Mouse (Mus musculus) neural tube, embryonic 10.5 days (tissue): Measurements from ENCODE around the gene Gcnt1.

Experiments used
- DNase-seq: peaks from one replicate; pipeline ENCODE4 v3.0.0-alpha.2; 2017; ENCODE audit warnings: low spot score; ENCODE audit errors: extremely low spot score

Gcnt1 gene

GRCm38 (mm10) chr19:17372701-17373100 is at the start of gene Gcnt1:
TSS of gene Gcnt1 (minus strand) at chr19:17372844.
- no peak for DNase-seq

- no peak for DNase-seq
These were observed 45.2 kb upstream of the Gcnt1 start for GRCm38 (mm10) chr19:17417855-17418254.

DNA sequence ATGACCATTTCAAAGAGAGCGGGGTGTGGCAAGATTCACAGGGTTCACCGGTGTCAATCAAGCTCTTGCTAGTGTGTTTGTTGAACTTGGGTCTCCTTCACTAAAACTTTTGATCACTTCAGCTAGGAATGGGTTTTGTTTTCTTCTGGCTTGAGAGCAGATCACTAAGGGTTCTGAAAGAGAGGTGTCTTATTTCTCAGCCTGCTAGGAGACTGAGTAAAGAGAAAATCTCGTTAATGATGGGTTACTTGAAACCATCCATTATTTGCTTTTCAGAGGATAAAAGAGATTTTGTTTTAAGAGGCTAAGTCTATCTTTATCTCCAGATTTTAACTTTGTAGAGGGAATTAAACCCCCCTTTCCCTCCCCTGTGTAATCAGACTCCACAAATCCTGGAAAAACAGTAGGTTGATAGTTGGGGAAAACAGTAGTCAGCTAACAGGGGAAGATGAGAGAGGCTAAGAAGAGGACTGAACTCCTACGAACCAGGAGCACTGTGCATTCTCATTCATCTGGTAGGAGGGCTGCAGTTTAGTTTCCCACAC is 40.3 kb upstream of the Gcnt1 start:
- DNase-seq = no peak

DNA sequence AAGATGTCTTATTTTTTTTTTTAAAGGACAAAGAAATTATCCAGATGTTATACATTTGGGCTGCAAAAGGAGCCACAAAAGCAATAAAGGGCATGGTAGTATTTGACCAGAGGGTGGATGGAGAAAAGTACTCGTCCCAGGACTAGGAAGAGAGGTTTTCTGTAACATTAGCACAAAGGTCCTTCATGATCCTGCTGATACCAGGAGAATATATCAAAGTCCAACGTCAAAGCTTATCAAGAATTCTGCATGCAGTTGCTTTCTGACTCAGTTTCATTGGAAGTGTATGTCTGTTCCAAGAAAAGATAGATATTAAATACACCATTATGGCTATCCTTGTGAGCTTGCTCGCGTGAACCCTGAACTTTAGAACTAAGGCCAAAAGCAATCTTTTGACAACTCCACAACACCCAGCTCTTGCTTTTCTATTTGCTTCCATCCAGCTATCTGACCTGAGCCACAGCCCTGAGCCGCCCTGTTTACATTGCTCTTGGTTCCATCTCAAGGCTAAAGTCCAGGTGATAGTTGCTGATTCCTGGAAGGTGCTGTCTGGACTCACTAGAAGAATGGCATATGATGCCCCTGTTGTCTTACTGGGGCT is 37.9 kb upstream of the Gcnt1 start:
- DNase-seq = no peak

GRCm38 (mm10) chr19:17409351-17409750 is 36.7 kb upstream of the Gcnt1 start:
- no peak for DNase-seq

DNA sequence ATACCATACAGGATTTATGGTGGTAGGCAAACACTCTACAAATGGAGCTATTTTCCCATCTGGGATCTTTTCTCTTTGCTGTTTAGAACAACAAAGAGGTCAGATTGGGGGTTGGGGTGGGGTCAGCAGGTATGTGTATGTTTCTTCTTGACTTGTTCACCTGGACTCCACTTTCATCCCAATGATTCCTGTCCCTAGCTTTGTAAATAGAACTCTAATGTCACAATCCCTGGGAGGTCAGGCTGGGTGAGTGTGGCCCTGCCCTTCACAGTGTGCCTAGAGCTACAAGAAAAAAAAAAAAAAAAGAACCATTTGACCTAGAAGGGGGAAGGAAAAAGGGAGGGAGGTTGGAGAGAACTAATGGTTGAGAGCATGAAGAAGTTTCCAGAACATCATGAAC is 35.9 kb upstream of the Gcnt1 start:
- no peak for DNase-seq

- no peak for DNase-seq
These were observed 34.2 kb upstream of the Gcnt1 start for GRCm38 (mm10) chr19:17406823-17407222.

DNA sequence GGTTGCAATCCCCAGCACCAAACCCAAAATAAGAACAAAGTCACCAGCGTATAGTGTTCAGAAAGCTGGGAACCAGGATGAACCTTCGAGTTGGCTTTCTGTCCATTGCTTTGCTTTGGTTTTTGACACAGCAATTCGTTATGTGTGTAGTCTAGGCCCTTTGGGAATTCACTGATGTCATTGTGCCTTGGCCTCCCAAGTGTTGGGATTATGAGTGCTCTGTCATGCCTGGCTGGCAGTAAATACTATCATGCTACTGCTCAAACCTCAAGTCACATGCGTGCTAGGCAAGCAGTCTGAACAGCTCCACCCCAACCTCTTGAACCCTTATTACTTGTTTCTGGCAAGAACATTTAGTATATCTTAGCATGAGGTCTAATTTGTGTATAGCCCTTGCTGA is 30.5 kb upstream of the Gcnt1 start:
- no peak for DNase-seq

DNA sequence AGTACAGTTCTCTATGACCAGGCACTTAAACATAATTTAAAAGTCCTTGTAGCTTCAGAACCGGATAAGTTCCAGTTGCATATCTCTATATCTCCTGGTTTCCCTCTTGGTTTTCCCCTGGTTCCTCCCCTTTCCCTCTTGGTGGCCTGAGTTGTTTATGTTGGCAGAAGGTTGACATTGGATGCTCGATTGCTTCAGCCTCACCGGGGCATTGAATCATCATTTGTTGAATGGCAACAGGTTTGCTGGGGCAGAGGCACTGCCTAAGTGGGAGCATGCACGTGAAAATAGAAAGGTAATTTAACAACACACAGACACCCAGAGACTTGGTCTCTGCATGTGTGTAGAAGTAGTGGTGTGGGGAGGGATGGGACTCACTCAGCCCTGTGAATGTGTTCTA is 27.9 kb upstream of the Gcnt1 start:
- DNase-seq = no peak

- no peak for DNase-seq
These were observed 27.3 kb upstream of the Gcnt1 start for GRCm38 (mm10) chr19:17399965-17400364.

DNA sequence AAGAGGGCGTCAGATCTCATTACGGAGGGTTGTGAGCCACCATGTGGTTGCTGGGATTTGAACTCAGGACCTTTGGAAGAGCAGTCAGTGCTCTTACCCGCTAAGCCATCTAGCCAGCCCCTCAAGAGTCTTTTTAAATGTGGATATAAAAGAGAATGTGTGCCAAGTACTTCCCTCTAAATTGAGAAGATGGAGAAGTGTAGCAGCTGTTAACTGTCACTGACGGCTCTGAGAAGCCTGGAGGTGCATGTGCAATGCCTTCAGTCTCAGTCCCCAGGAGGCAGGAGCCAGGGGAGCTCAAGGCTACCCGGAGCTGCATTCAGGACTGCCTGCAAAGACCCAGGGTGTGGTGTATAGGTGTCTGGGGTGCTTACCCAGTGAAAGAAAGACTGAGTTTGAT is 25.3 kb upstream of the Gcnt1 start:
- DNase-seq = no peak

DNA sequence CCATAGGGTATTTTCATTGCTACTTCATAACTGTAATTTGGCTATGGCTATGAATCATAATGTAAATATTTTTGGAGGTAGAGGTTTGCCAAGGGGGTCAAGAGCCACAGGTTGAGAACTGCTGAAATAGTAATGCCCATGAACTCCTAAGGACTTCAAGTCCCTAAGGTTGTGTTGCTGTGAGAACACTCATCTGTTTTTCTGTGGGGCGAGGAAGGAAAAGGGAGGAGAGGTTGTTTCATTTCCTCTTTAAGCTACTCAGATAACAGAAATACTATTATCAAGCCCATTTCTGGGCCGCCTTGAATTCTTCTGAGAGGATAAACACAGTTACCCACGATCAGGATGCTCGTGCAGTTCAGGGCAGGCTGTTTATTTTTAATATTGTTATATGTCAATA is 24.2 kb upstream of the Gcnt1 start:
- DNase-seq = no peak

- peak; percentile 94 for DNase-seq
These were observed 21.4 kb upstream of the Gcnt1 start, which contains the start of gene Rfk for GRCm38 (mm10) chr19:17393841-17394591. TSS of gene Rfk (plus strand) at chr19:17394043.

- DNase-seq = no peak
These were observed 20.2 kb upstream of the Gcnt1 start for GRCm38 (mm10) chr19:17392866-17393265.

DNA sequence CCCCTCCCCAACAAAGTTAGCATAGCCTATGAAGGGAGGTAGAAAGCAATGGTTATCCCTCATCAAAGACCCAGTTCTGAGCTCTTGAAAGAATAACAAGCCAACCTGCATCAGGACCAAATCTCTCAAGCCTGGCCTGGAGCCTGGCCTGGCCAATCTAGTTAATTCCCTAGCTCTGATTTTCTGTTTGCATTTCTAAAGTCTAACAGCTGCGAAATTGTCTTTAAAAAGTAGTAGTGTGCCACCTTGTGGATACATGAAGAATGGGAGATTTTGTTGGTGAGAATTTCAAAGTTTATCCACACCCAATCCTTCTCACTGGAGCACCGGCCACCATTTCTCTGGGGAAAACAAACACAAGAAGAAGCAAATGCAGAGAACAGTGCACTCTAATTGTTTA is 15.8 kb upstream of the Gcnt1 start:
- DNase-seq = no peak

GRCm38 (mm10) chr19:17386424-17386823 is 13.8 kb upstream of the Gcnt1 start:
- DNase-seq = no peak

DNA sequence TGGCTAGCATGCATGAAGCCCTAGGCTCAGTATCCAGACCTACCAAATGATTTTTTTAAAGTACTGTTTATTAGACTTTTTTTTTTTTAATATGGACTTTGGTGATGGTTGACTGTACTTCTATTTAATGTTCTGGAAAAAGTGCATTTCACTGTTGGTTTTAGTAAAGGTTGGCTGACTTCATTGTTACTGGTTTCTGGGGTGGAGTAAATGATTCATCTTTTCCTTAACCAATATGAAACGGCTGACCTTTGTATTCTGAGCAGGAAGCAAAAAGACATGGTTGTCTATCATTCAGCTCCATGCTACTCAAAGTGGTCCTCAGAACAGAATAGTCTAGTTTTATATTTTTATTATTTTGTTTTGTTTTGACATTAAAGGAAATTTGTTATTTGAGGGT is 12.8 kb upstream of the Gcnt1 start:
- DNase-seq = no peak

DNA sequence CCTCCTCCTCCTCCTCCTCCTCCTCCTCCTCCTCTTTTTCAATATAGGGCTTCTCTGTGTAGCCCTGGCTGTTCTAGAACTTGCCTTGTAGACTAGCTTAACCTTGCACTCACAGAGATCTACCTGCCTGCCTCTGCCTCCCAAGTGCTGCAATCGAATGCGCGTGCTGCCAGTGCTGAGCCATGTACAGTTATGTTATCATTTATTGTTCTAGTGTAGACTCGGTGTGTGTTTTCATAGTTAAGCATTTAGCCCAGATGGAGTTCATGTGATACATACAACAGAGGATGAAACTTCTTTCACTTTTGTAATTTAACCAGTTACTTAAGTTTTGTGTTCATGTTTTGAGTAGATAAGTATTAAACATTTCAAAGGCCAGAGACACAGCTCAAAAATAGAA is 12.4 kb upstream of the Gcnt1 start:
- no peak for DNase-seq

GRCm38 (mm10) chr19:17382807-17383397 is 10.3 kb upstream of the Gcnt1 start:
- no peak for DNase-seq

GRCm38 (mm10) chr19:17380549-17380948 is 7.9 kb upstream of the Gcnt1 start:
- DNase-seq = no peak

GRCm38 (mm10) chr19:17378845-17379244 is 6.2 kb upstream of the Gcnt1 start:
- no peak for DNase-seq

DNA sequence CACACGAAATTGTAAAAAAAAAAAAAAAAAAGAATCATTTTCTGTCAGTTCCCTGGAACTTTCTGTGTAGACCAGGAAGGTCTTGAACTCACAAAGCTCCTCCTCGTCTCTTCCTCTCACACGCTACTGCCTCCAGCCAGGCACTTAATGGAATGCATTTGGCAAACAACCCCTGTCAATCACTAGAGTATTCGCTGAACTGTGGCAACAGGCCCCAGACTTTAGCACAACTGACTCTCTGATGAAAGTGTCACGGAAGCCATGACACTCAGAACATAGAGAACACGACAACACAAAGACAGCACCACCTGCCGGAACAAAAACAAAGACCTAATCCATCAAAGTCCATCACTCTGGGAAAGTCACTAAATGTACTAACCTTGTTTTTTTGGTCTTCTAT is 3.1 kb downstream of the Gcnt1 start:
- no peak for DNase-seq

DNA sequence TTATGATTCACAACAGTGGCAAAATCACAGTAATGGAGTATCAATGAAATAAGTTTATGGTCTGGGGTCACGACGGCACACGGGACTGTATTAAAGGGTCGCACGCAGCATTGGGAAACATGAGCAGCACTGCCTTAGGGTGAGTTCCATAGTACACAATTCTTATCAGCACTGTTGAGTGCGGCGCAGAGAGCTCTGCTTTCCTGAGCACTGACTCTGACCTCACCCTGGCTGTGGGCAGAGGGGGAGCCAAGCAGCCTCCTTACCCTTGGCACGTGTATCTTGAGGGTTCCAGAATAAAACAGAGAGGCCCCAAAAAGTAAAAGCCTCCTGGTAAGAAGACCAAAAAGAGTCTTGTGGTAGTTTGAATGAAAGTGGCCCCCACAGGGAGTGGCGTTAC is 4.1 kb downstream of the Gcnt1 start:
- DNase-seq = no peak
